Mouse (Mus musculus): Measurements from ENCODE around the gene Arid5b. TPM values are rescaled to one million over a fixed set of nuclear protein-coding genes. Genes with fewer than 3 reads are reported as not detected.

Gene Arid5b
- polyA plus RNA-seq, 1 experiment from 2014 or later: 17.6 TPM

DNA sequence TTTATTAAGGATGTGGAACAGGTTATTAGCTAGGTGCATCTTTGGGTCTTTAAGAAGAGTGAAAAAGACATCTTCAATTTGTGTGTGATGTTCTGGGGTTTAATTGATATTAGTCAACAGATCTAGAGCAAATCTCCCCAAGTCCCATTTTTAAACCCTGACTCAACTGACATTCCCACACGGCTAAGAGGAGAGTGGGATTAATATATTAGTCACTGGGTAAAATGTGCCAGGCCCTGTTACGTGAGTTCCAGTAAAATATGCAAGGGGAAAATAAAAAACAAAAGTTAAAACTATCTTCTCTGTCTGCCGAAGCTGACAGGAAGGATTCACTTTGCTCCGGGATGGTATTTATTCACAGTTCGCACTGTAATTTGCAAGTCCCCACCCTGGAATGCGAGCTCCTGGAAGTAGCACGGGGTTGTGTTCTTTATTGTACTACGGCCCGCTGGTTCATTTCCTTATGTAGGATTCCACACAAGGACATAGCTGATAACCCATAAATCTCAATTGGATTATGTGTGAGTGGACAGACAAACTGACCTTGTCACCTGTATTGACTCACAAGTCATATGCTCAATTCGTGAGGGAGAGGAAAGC is 121.8 kb downstream of the Arid5b start:
- no peak overlapping the region for H3K9ac ChIP-seq (ENCODE audit: low read depth, low read length)
- no peaks in the 10 kb centered on the region for H3K27me3 ChIP-seq (ENCODE audit: control insufficient read depth, insufficient read depth, low read depth, low read length)
- H3K9me3 ChIP-seq (replicated peaks; ENCODE audit: control insufficient read depth, low read length, poor library complexity, severe bottlenecking): no peaks in the 10 kb centered on the region
- H3K4me3 ChIP-seq (ENCODE audit: low read depth, low read length): no peak overlapping the region
- H3K27ac ChIP-seq (ENCODE audit: low read length): no peak overlapping the region
- ATAC-seq: no peak
- 76% methylated on average over 10 of the region's 10 CpGs for whole genome bisulfite sequencing
- H3K4me1 ChIP-seq (ENCODE audit: control insufficient read depth, insufficient read depth, low read length): peaks cover 12% of the 10 kb centered on the region
- H3K4me2 ChIP-seq (ENCODE audit: low read length): no peak overlapping the region
- no peaks in the 10 kb centered on the region for H3K36me3 ChIP-seq (ENCODE audit: control insufficient read depth, insufficient read depth, low read length)

DNA sequence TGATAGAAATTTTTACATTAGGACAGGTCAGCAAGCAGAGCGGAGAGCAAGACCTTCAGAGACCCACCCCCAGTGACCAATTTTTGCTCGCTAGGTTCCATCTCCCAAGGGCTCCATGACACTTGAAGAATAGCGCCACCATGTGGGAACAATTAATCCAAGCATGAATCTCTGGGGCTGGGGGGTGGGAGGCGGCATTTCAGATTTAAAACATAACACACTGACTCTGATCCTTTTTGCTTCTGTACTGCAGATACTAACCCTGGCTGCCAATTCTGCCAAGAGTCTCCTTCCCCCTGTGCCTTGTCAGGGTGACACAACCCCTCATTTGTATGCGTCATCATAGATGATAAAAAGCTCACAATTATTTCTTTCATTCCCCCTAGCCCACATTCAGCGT is 122.4 kb downstream of the Arid5b start:
- Histone ChIP-seq H3K9ac (ENCODE audit: low read depth, low read length) (no peak overlapping the region), H3K9me3 (replicated peaks; ENCODE audit: control insufficient read depth, low read length, poor library complexity, severe bottlenecking) (no peaks in the 10 kb centered on the region), H3K27ac (ENCODE audit: low read length) (no peak overlapping the region), H3K36me3 (ENCODE audit: control insufficient read depth, insufficient read depth, low read length) (no peaks in the 10 kb centered on the region), H3K4me2 (ENCODE audit: low read length) (no peak overlapping the region), H3K27me3 (ENCODE audit: control insufficient read depth, insufficient read depth, low read depth, low read length) (no peaks in the 10 kb centered on the region), H3K4me1 (ENCODE audit: control insufficient read depth, insufficient read depth, low read length) (peaks cover 12% of the 10 kb centered on the region), H3K4me3 (ENCODE audit: low read depth, low read length) (no peak overlapping the region)
- WGBS: 82% methylated on average over 6 of the region's 6 CpGs
- no peak for ATAC-seq

DNA sequence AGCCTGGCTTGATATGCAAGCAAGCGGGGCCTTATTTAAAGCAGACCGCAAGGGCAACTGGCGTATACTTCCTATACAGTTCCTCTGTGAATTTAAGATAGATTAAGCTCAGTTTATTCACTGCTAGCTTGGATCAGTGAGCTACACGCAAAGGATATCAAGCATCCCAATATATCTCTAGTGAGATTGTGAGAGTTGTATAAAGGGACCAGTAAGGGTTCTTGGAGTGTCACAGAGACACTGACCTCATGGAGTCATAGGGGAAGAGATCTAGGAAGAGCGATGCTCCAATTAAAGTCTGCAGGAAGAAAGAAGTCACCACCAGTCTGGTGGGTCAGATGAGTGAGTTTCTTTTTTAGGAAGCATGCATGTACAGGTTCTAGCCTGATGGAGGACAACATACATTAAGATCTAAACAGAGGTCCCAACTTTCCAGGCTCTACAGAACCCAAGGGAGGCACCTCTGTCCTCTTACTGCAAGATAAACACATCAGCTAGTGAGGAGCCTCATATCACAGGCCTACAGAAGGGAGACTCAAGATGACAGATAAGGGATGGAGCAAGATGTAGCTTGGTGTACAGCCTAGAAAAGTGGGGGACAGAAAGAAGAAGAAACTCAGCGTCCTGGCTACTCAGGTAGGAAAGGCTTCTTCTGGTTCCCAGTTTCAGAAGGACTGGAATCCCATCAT is 123.0 kb downstream of the Arid5b start:
- WGBS: 97% methylated on average over 6 of the region's 6 CpGs
- peaks cover 12% of the 10 kb centered on the region for H3K4me1 ChIP-seq (ENCODE audit: control insufficient read depth, insufficient read depth, low read length)
- H3K9ac ChIP-seq (ENCODE audit: low read depth, low read length): no peak overlapping the region
- ATAC-seq: no peak
- H3K9me3 ChIP-seq (replicated peaks; ENCODE audit: control insufficient read depth, low read length, poor library complexity, severe bottlenecking): no peaks in the 10 kb centered on the region
- no peak overlapping the region for H3K4me3 ChIP-seq (ENCODE audit: low read depth, low read length)
- no peaks in the 10 kb centered on the region for H3K36me3 ChIP-seq (ENCODE audit: control insufficient read depth, insufficient read depth, low read length)
- no peaks in the 10 kb centered on the region for H3K27me3 ChIP-seq (ENCODE audit: control insufficient read depth, insufficient read depth, low read depth, low read length)
- H3K4me2 ChIP-seq (ENCODE audit: low read length): no peak overlapping the region
- no peak overlapping the region for H3K27ac ChIP-seq (ENCODE audit: low read length)

DNA sequence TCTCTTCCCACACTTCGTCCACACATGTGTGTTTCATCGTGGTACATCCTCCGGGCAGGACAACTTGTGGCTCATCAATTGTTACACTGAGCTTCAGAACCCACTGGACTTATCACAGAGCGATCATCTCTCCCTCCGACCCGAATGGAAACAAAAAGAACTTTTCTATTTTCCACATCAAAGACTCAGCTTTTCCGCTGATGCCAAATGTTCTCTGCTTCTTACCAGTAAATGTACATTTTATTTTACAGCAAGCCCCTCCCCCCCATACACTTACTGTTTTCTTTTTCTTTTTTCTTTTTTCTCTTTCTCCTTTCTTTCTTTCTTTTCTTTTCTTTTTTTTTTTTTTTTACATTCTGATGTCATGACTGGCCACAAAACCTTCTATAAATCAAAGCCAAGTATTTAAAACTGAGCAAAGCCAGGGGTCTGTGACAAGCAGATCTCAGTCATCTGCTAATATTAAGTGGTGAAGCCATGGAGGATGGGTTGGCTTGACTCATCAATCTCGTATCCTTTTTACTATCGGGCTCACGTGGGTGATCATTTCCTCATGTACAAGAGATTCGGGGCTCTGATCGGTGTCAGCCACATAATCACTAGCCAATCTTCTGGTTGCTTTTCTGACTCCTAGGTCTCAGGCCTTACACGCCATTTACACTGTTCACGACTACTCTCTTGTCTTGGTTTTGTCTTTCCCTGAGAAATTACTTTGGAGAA is 124.3 kb downstream of the Arid5b start:
- no peak for ATAC-seq
- WGBS: 67% methylated on average over 14 of the region's 14 CpGs
- H3K9ac ChIP-seq (ENCODE audit: low read depth, low read length): no peak overlapping the region; the same call in 1 of the 2 replicates
- H3K27ac ChIP-seq (ENCODE audit: low read length): peak overlapping the region; percentile 43
- H3K36me3 ChIP-seq (ENCODE audit: control insufficient read depth, insufficient read depth, low read length): no peaks in the 10 kb centered on the region
- H3K27me3 ChIP-seq (ENCODE audit: control insufficient read depth, insufficient read depth, low read depth, low read length): no peaks in the 10 kb centered on the region
- no peak overlapping the region for H3K4me3 ChIP-seq (ENCODE audit: low read depth, low read length)
- peak overlapping the region; percentile 30 for H3K4me2 ChIP-seq (ENCODE audit: low read length)
- H3K9me3 ChIP-seq (replicated peaks; ENCODE audit: control insufficient read depth, low read length, poor library complexity, severe bottlenecking): no peaks in the 10 kb centered on the region
- H3K4me1 ChIP-seq (ENCODE audit: control insufficient read depth, insufficient read depth, low read length): peaks cover 12% of the 10 kb centered on the region

DNA sequence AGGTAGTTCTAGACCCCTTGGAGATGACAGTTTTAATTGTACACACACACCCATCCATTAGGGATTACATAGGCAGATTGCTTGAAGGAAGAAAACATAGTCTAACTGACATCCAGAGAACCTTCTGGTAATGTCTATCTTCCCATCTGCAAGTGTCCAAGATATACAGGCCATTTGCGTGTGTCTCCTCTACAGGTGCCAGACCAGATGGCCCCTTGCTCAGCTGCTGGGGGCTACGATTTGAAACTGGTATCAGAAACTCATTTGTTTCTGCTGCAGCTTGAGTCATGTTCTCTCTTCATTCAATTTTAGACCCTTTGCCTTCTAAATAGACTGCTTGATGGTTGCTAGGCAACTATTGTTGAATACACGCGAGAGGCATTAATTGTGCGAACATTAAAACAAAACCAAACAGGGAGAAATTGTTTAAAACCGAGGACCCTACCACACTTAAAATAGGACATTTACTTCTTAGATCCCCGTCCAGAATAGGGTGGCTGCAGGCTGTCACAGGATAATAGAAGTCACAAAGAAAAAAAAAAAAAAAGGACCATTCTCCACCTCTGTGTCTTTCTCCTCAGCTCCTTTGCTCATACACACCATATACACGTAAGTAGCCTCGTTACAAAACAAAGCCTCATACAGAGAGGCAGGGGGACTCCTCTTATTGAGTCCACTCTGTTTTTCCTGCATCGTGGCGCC is 125.0 kb downstream of the Arid5b start:
- Histone ChIP-seq H3K27ac (ENCODE audit: low read length) (peak overlapping the region; percentile 43), H3K9me3 (replicated peaks; ENCODE audit: control insufficient read depth, low read length, poor library complexity, severe bottlenecking) (no peaks in the 10 kb centered on the region), H3K36me3 (ENCODE audit: control insufficient read depth, insufficient read depth, low read length) (no peaks in the 10 kb centered on the region), H3K4me2 (ENCODE audit: low read length) (peak overlapping the region; percentile 30), H3K4me1 (ENCODE audit: control insufficient read depth, insufficient read depth, low read length) (peaks cover 12% of the 10 kb centered on the region), H3K27me3 (ENCODE audit: control insufficient read depth, insufficient read depth, low read depth, low read length) (no peaks in the 10 kb centered on the region), H3K9ac (ENCODE audit: low read depth, low read length) (no peak overlapping the region; the same call in 1 of the 2 replicates), H3K4me3 (ENCODE audit: low read depth, low read length) (no peak overlapping the region)
- WGBS: 21% methylated on average over 11 of the region's 11 CpGs
- ATAC-seq: 0 out of 2 replicates have a peak, but pooled peaks have one; percentile 23

DNA sequence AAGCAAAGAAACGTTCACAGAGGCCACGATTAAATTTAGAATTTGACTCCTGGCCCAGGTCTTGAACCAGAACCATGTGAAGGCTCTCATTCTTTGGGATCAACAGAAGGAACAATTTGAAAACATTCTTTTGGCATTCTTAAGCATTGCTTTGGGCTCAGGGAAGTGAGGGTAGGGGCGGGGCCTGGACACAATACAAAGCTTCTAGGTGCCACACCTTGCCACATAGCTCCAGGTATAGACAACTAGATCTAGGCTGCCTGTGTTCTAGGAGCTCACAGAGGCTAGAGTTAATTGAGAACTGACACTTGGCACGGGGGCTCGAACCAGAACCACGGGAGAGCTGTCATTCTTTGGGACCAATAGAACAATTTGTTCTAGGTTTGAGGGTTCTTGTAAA is 130.0 kb downstream of the Arid5b start:
- Histone ChIP-seq H3K4me1 (ENCODE audit: control insufficient read depth, insufficient read depth, low read length) (peaks cover 8% of the 10 kb centered on the region), H3K27ac (ENCODE audit: low read length) (no peak overlapping the region), H3K4me2 (ENCODE audit: low read length) (no peak overlapping the region), H3K9ac (ENCODE audit: low read depth, low read length) (no peak overlapping the region), H3K9me3 (replicated peaks; ENCODE audit: control insufficient read depth, low read length, poor library complexity, severe bottlenecking) (no peaks in the 10 kb centered on the region), H3K4me3 (ENCODE audit: low read depth, low read length) (no peak overlapping the region), H3K36me3 (ENCODE audit: control insufficient read depth, insufficient read depth, low read length) (no peaks in the 10 kb centered on the region), H3K27me3 (ENCODE audit: control insufficient read depth, insufficient read depth, low read depth, low read length) (no peaks in the 10 kb centered on the region)
- no peak for ATAC-seq
- 86% methylated on average over 6 of the region's 6 CpGs for WGBS

DNA sequence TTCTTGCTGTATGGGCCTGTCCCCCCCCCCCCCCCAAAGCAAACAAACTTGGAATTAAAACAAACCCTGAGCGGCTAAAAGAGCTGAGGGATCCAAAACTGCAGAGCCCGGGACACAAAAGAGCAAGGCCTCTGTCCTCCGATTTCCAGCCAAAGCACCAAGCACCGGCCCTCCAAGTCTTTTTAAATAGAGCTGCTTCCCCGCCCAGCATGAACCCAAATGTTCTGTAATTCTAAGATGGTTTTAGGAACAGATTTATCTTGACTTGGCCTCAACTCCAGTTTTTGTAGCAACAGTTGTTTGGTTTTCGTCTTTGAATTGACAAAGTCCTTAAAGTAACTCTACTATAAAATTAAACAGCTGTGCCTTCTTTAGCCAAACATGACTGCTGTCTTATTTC is 130.8 kb downstream of the Arid5b start:
- Histone ChIP-seq H3K9me3 (replicated peaks; ENCODE audit: control insufficient read depth, low read length, poor library complexity, severe bottlenecking) (no peaks in the 10 kb centered on the region), H3K4me3 (ENCODE audit: low read depth, low read length) (no peak overlapping the region), H3K9ac (ENCODE audit: low read depth, low read length) (no peak overlapping the region), H3K4me2 (ENCODE audit: low read length) (no peak overlapping the region), H3K27me3 (ENCODE audit: control insufficient read depth, insufficient read depth, low read depth, low read length) (no peaks in the 10 kb centered on the region), H3K36me3 (ENCODE audit: control insufficient read depth, insufficient read depth, low read length) (no peaks in the 10 kb centered on the region), H3K4me1 (ENCODE audit: control insufficient read depth, insufficient read depth, low read length) (no peaks in the 10 kb centered on the region; the same call in 1 of the 2 replicates), H3K27ac (ENCODE audit: low read length) (no peak overlapping the region)
- 28% methylated on average over 6 of the region's 6 CpGs for WGBS
- ATAC-seq: no peak

DNA sequence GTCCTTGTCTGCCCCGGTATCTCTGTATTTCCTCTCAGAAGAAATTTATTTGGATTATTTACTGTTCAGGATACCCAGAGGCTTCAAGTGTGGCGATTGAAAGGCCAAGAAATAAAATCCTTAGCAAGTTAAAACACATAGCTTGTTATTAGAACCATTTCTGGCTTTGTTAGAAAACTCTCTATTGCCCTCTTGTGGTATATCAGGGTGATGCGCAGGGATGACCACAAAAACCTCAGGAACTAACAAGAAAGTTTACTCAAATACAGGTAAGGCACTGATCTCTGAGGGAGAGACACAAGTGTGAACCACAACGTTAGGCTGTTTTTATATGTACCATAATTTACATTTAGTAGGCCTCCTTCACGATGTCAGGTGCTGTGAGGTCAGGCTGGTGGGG is 131.7 kb downstream of the Arid5b start:
- Histone ChIP-seq H3K36me3 (ENCODE audit: control insufficient read depth, insufficient read depth, low read length) (no peaks in the 10 kb centered on the region), H3K4me2 (ENCODE audit: low read length) (no peak overlapping the region), H3K4me3 (ENCODE audit: low read depth, low read length) (no peak overlapping the region), H3K27ac (ENCODE audit: low read length) (no peak overlapping the region), H3K9ac (ENCODE audit: low read depth, low read length) (no peak overlapping the region), H3K9me3 (replicated peaks; ENCODE audit: control insufficient read depth, low read length, poor library complexity, severe bottlenecking) (no peaks in the 10 kb centered on the region), H3K4me1 (ENCODE audit: control insufficient read depth, insufficient read depth, low read length) (peaks cover 5% of the 10 kb centered on the region), H3K27me3 (ENCODE audit: control insufficient read depth, insufficient read depth, low read depth, low read length) (no peaks in the 10 kb centered on the region)
- 13% methylated on average over 5 of the region's 5 CpGs for WGBS
- no peak for ATAC-seq
